Mouse (Mus musculus): ENCODE results near the gene Nrxn3. TPM values are rescaled to one million over a fixed set of nuclear protein-coding genes. Genes with fewer than 3 reads are reported as not detected.

The Nrxn3 gene
- polyA plus RNA-seq, 1 experiment from 2014 or later, result 88.1 TPM

DNA sequence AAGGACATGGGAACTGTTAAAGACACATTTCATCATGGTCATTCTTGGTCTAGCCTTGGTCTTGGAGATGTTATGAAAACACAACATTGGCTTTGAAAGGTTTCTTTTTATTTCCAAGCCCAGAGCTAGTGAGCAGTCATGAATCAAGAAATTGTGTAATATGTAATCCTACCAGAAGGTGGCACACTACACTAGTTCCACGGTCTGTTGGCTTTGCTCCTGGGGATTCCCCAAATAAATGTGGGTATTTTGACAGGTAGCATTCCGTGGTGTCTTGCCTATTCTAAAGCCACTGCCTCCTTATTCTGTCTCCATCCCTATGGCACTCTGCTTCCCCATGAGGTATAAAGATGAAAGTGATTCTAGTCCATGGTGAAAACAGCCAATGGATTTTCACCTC, 269.5 kb downstream of the Nrxn3 start:
- H3K27ac ChIP-seq, result no peak overlapping the region
- WGBS, result 7% methylated on average over 2 of the region's 2 CpGs
- H3K4me3 ChIP-seq (replicated peaks), result no peak overlapping the region
- no peak overlapping the region for H3K9ac ChIP-seq (replicated peaks)
- H3K9me3 ChIP-seq, result no peaks in the 10 kb centered on the region
- no peaks in the 10 kb centered on the region for H3K27me3 ChIP-seq
- H3K4me2 ChIP-seq (replicated peaks), result no peak overlapping the region
- peak; percentile 30; the same call in 1 of the 2 replicates for ATAC-seq
- no peaks in the 10 kb centered on the region for H3K36me3 ChIP-seq
- H3K4me1 ChIP-seq (replicated peaks), result no peaks in the 10 kb centered on the region; the same call in 1 of the 2 replicates

DNA sequence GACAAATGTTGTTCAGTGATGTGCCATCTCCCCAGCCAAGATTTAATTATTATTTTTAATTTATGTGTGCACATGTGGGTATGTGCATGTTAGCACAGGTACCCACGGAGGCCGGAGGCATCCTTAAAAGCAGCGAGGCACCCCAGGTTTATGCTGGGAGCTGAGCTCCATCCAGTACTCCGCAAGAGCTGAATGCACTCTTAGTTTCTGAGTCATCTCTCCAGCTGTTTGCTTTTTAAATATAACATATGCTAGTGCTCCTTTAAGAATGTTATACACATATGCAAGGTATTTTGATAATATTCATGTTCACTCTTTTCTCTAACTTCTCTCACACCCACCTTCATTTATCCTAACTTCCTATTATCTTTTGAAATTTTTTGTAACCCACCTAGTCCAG, 271.1 kb downstream of the Nrxn3 start:
- Histone ChIP-seq H3K4me3 (replicated peaks) (no peak overlapping the region), H3K4me2 (replicated peaks) (no peak overlapping the region), H3K9me3 (no peaks in the 10 kb centered on the region), H3K36me3 (no peaks in the 10 kb centered on the region), H3K27ac (no peak overlapping the region), H3K27me3 (no peaks in the 10 kb centered on the region), H3K4me1 (replicated peaks) (no peaks in the 10 kb centered on the region), H3K9ac (replicated peaks) (no peak overlapping the region)
- ATAC-seq, result no peak
- WGBS, result 95% methylated on average over 4 of the region's 4 CpGs

DNA sequence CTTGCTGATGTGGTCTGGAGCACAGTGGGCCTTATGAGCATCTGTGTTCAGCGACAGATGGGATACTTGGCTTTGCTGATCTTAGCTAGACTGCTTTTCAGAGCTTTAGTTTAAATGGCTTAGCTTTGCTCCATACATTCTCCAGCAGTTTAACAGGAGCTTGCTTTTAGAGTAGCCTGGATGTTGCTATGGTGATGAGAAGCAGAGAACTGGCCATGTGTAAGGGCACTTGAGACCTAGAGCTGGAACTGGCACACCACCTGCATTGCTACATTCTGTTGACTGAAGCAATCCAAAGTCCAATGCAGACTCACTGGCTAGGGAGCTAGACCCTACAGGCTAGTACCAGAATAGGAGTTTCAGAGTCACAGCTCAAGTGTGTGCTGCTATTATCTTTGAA, 293.8 kb downstream of the Nrxn3 start:
- H3K36me3 ChIP-seq, result no peaks in the 10 kb centered on the region
- no peak overlapping the region for H3K9ac ChIP-seq (replicated peaks)
- no peaks in the 10 kb centered on the region for H3K27me3 ChIP-seq
- H3K4me1 ChIP-seq (replicated peaks), result peaks cover 5% of the 10 kb centered on the region; the same call in 1 of the 2 replicates
- H3K9me3 ChIP-seq, result no peaks in the 10 kb centered on the region
- H3K4me3 ChIP-seq (replicated peaks), result no peak overlapping the region
- no peak overlapping the region; the same call in 1 of the 2 replicates for H3K27ac ChIP-seq
- H3K4me2 ChIP-seq (replicated peaks), result no peak overlapping the region
- ATAC-seq, result no peak
- WGBS, result 66% methylated on average over 1 of the region's 1 CpGs

DNA sequence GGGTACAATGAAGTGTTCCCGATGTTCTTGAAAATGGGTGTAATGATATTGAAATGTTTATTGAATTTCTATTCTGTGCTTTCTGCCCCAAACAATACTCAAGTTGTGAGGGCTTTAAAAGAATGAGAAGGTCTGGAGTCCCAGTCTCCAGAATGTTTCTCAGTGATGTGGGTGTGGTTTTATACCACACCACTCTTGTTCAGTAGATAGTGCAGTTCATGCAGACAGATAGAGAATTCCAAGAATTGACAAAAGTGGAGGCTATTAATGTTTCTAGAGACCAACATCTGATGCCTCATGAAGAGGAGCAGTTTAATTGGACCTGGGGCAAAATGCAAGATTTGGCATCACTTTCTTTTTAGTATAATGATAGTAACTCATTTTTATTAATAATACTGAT, 302.5 kb downstream of the Nrxn3 start:
- H3K36me3 ChIP-seq, result no peaks in the 10 kb centered on the region
- peaks cover 5% of the 10 kb centered on the region; the same call in 1 of the 2 replicates for H3K4me1 ChIP-seq (replicated peaks)
- no peaks in the 10 kb centered on the region for H3K9me3 ChIP-seq
- no peak overlapping the region for H3K27ac ChIP-seq
- 100% methylated on average over 1 of the region's 1 CpGs for WGBS
- H3K4me2 ChIP-seq (replicated peaks), result no peak overlapping the region
- no peak for ATAC-seq
- H3K9ac ChIP-seq (replicated peaks), result no peak overlapping the region
- no peaks in the 10 kb centered on the region for H3K27me3 ChIP-seq
- no peak overlapping the region for H3K4me3 ChIP-seq (replicated peaks)

DNA sequence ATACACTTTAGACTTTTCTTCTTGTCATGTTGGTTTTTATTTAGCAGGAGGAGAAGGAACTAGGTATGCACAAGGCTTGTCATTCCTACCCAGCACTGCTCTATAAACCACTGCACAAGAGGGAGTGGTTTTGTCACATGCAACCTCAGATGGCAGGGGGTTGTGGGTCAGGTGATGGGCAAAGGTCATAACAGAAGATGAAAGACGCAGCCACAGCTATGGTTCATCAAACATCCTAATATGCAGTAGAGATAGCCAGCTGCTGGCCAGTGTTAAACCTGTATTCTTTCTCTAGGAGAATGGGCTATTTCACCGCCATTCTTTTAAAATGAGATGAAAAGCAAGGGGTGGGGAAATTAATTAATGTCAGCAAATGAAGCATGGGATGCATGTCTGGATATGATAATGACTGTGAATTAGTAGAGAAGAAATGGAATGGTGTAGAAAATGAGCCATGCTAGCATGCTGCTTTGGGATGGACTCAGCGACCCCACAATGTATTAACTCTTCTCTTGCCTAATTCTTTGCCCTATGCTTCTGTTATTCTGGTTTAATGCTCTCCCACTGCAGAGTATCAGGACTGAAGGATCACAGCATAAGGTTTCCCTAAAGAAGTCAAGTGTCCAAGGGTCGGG, 313.4 kb downstream of the Nrxn3 start:
- H3K9me3 ChIP-seq, result no peaks in the 10 kb centered on the region
- H3K4me2 ChIP-seq (replicated peaks), result no peak overlapping the region
- H3K36me3 ChIP-seq, result no peaks in the 10 kb centered on the region
- peaks cover 13% of the 10 kb centered on the region for H3K4me1 ChIP-seq (replicated peaks)
- peak; percentile 50 for ATAC-seq
- no peak overlapping the region for H3K9ac ChIP-seq (replicated peaks)
- H3K4me3 ChIP-seq (replicated peaks), result no peak overlapping the region
- WGBS, result 50% methylated on average over 4 of the region's 4 CpGs
- H3K27me3 ChIP-seq, result no peaks in the 10 kb centered on the region
- peak overlapping the region; percentile 53 for H3K27ac ChIP-seq

DNA sequence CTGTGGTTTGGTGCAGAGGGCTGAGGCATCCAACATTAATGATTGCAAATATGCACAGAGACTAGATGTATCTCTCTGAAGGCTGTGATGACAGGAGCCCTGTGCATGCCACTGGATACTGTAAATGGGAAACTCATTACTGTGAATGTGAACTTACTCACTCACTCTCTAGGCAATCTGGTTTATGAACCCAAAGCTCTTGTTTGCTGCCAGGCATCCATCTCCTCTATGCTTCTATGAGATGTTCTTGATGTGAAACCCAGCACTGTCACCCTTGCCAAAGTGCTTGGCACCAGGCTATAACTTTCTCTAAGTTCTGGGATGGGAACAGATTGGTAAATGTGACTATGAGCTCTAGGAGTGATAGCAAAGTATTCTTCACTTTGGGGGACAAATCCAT, 317.5 kb downstream of the Nrxn3 start:
- ATAC-seq, result no peak
- Histone ChIP-seq H3K27ac (no peak overlapping the region), H3K9me3 (no peaks in the 10 kb centered on the region), H3K27me3 (no peaks in the 10 kb centered on the region), H3K4me3 (replicated peaks) (no peak overlapping the region), H3K36me3 (no peaks in the 10 kb centered on the region), H3K4me1 (replicated peaks) (peaks cover 19% of the 10 kb centered on the region), H3K9ac (replicated peaks) (no peak overlapping the region), H3K4me2 (replicated peaks) (no peak overlapping the region)

DNA sequence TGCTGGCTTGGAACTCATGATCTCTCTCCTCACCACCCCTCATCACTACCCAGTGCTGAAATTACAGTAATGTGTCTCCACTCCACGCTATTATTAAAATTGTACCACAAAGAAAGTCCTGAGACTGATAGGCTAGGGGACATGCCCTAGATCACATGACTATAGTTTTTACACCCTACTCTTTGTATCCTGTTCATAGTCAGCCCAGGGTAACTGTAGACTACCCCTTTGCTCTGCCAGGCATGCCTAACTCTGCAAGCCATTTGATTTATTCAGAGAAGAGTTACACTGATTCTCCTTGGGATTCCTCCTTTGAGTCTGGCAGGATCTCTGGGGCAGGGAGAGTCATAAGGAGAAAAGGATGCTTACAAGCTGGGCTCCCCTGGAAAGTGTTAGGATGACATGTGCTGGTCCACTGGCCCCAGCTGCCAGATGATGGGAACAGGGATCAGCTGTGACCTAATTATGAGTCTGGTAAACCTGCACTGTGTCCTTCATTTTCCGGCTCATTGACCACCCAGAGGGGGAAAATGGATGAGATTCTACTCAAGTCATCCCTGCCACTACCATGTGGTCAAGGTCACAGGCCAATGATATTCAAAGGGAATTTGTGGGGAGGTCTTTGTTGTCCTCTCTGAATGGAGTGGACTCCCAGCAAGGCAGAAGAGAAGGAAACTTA, 318.9 kb downstream of the Nrxn3 start:
- WGBS, result 49% methylated on average over 2 of the region's 2 CpGs
- Histone ChIP-seq H3K36me3 (no peaks in the 10 kb centered on the region), H3K4me2 (replicated peaks) (no peak overlapping the region), H3K9ac (replicated peaks) (no peak overlapping the region), H3K9me3 (no peaks in the 10 kb centered on the region), H3K4me3 (replicated peaks) (no peak overlapping the region), H3K27ac (peak overlapping the region; percentile 31; the same call in 1 of the 2 replicates), H3K4me1 (replicated peaks) (peaks cover 6% of the 10 kb centered on the region), H3K27me3 (no peaks in the 10 kb centered on the region)
- peak; percentile 76 for ATAC-seq

DNA sequence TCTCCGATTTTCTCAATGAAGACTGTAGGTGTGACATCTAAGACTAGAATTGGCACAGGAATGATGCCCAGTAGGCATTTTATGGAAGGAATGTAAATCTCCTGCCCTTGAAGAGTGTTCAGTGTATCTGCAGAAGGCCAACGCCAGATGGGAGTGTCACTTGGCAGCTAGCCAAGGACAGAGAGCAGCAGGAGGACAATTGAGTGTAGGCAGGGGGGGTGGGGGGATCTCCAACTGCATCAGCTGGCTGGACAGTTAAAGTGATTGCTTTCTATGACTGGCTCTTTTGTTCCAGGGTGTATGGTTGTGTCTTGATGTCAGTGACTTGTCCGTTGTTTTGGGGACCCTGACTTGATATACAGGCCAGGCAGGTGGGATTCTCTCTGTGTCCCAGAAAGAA, 326.6 kb downstream of the Nrxn3 start:
- Histone ChIP-seq H3K9ac (replicated peaks) (no peak overlapping the region), H3K4me2 (replicated peaks) (no peak overlapping the region), H3K27ac (no peak overlapping the region), H3K4me1 (replicated peaks) (peaks cover 9% of the 10 kb centered on the region), H3K4me3 (replicated peaks) (no peak overlapping the region), H3K36me3 (no peaks in the 10 kb centered on the region), H3K27me3 (no peaks in the 10 kb centered on the region), H3K9me3 (no peaks in the 10 kb centered on the region)
- ATAC-seq, result peak; percentile 91
- 23% methylated on average over 3 of the region's 3 CpGs for WGBS

DNA sequence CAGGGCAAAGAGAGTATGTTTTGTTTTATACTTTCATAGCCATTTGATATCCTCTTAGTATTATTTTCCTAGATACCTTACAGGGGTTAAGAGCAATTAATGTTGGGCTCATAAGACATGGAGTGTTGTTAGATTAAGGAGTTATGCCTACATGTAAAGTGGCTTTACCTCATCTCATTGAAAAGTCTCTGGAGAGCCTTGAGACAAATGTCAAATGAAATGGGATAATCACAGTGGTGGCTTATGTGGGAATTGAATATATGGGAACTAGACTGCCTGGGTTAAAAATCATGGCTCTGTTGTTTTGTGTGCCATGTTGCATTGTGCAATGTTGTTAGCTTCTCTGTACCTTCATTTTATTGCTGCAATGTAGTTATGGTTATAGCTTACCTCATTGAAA, 327.0 kb downstream of the Nrxn3 start:
- Histone ChIP-seq H3K4me2 (replicated peaks) (no peak overlapping the region), H3K9me3 (no peaks in the 10 kb centered on the region), H3K27ac (no peak overlapping the region), H3K27me3 (no peaks in the 10 kb centered on the region), H3K4me1 (replicated peaks) (peaks cover 9% of the 10 kb centered on the region), H3K9ac (replicated peaks) (no peak overlapping the region), H3K36me3 (no peaks in the 10 kb centered on the region), H3K4me3 (replicated peaks) (no peak overlapping the region)
- ATAC-seq, result no peak; the same call in 1 of the 2 replicates

DNA sequence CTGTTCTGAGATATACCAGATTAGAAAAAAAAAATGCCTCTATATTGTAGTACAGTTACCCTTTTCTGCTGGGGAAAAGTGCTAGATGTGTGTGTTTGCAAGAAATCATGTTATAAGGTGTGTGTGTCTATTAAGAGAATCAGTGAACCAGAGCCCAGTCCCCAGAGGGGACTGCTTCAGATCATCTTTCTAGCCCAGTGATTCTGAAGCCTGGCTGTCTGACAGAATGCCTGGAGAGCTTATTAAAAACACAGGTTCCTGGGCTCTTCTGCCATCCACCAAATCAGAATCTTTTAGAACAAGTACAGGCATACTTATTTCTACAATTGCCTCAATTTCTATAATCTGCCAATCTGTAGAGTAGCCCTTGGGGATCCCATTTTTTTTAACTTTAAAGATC, 349.8 kb downstream of the Nrxn3 start:
- H3K9me3 ChIP-seq, result no peaks in the 10 kb centered on the region
- H3K4me2 ChIP-seq (replicated peaks), result no peak overlapping the region
- H3K4me1 ChIP-seq (replicated peaks), result peaks cover 33% of the 10 kb centered on the region
- H3K36me3 ChIP-seq, result no peaks in the 10 kb centered on the region
- no peaks in the 10 kb centered on the region for H3K27me3 ChIP-seq
- H3K27ac ChIP-seq, result no peak overlapping the region
- no peak for ATAC-seq
- H3K4me3 ChIP-seq (replicated peaks), result no peak overlapping the region
- no peak overlapping the region for H3K9ac ChIP-seq (replicated peaks)

DNA sequence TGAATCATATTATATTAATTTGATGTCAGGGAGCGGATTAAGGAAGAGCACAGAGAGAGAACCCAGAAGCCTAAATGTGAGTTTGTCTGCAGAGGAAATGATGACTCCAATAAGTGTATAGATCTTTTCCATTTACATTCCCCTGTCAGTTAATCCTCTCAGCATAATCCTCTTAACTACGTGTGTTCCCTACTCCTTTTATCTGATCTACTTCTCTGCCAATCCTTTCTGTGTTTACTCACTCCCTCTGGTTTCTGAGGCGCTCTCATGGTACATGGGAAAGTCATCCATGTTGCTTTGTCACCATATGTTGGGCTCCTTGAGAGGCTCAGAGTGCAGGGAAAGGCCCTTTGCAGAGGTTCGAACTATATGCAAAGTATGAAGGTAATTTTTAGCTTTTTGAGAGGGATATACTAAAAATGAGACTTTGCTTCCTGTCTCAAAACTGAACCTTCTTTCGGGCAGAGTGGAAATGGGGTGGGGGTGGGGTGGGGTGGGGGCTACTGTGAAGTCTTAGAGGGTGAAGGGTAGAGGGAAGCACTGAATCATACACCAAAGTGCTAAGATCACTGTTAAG, 350.6 kb downstream of the Nrxn3 start:
- no peaks in the 10 kb centered on the region for H3K36me3 ChIP-seq
- H3K27me3 ChIP-seq, result no peaks in the 10 kb centered on the region
- no peak for ATAC-seq
- H3K27ac ChIP-seq, result no peak overlapping the region
- H3K4me3 ChIP-seq (replicated peaks), result no peak overlapping the region
- no peaks in the 10 kb centered on the region for H3K9me3 ChIP-seq
- H3K4me1 ChIP-seq (replicated peaks), result peaks cover 33% of the 10 kb centered on the region
- 34% methylated on average over 5 of the region's 5 CpGs for WGBS
- no peak overlapping the region for H3K9ac ChIP-seq (replicated peaks)
- no peak overlapping the region for H3K4me2 ChIP-seq (replicated peaks)

DNA sequence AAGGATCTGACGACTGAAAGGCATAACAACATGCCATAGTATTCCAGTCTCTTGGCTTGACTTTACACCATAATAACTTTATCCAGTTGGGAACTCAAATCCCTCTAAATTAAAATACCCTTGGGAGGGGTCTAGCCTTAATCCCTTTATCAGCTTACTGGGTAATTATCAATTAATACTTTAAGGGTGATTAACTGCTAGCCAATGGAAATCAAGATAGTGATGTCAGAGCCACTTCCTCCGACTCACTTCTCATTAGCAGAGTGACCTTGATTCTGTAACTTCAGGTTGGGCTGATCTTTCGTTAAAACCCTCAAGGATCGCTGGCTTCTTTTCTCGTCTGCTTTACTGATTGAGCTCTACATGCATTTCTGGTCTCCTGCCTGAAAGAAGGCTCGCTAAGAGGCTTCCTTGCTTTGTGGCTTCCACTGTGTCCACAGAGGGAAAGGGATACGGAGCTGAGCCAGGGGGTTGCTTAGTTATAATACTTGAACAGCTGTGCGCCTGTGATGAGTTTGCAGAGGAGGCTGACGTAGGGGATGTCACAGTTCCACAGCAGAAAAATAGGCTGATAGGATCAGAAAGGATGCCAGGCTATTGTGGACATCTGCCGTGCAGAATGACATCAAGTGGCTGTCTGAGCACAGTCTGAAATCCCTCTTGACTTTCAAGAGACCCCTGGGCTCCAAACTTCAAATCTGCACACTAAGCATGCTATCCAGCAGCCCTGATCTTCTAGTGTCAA, 352.0 kb downstream of the Nrxn3 start:
- 8% methylated on average over 10 of the region's 10 CpGs for WGBS

More for the DNA sequence above, 352.0 kb downstream of the Nrxn3 start:
- Histone ChIP-seq H3K27ac (peak overlapping the region; percentile 58), H3K9me3 (no peaks in the 10 kb centered on the region), H3K36me3 (no peaks in the 10 kb centered on the region), H3K27me3 (no peaks in the 10 kb centered on the region), H3K4me2 (replicated peaks) (peak overlapping the region; percentile 41), H3K4me1 (replicated peaks) (peaks cover 33% of the 10 kb centered on the region), H3K9ac (replicated peaks) (0 out of 2 replicates have a peak overlapping the region, but pooled peaks have one; percentile 28), H3K4me3 (replicated peaks) (no peak overlapping the region)
- peak; percentile 85 for ATAC-seq
